Mouse (Mus musculus): ENCODE measurements around the gene Cdk12. TPM values are rescaled to one million over a fixed set of nuclear protein-coding genes. Genes with fewer than 3 reads are reported as not detected.
"Not testable (repeated sequence)": the region's sequence is repeated elsewhere in the genome, so short reads cannot be mapped to it uniquely, and the experiment has no call there.

Gene Cdk12
- polyA plus RNA-seq (2015; fragmentation: Nextera tagmentation; extraction: Ambion mirVana): 6.1 and 7.0 TPM in 2 replicates

DNA sequence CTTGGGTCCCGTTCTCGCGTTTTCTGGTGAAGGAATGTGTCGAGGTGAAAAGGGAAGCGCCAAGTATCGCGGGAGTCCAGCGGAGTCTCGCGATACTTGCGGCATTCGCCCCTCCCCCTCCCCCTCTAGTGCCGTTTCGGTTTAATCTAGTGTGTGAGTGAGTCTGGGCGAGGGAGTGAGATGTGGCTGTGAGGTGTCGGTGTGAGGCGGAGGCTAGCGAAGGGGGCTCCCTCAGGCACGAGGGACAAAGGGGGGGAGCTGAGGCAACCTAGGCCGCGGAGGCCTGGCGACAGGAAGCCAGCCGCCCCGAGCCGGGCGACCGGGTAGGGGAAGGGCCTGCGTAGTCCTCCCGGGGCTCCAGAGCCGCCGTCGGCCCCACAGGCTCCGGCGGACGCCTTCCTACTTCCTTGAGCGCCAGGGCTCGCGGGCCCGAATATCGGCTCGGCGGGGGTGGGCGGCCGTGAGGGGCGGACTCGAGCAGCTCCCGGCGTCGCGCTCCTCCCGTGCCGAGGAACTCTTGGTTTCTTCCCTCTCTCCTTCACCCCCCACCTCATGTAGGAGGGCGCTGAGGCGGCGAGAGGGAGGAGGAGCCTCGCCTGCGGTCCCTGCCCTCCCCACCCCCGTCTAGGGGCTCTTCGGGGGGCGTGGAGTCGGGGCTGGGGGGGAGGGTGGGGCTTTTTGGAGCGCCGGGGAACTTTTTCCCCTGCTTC is at the start of gene Cdk12:
Gene Cdk12 (plus strand): TSS at position 419 of the 710 bp plus-strand sequence.
- H3K36me3 ChIP-seq: no peaks in the 10 kb centered on the region

DNA sequence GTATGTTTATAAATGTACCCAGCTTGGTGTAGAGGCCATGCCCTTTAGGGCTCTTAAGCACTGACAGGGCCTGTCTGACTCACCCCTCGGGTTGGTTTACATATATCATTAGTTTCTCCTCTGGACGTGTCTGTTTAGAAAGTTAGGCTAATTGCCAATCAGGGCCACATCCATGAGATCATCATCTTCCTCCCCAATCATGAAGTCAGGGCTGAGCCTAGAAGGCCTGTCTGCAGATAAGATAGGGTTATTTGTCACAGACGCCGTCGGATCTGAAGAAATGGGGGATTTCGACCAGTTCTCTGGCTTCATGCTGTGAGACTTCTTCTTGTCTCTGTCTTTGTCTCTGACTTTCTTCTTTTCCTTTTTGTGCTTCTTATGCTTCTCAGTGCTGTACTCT is 47.8 kb upstream of the Cdk12 start:
- no peak overlapping the region for H3K27ac ChIP-seq
- no peak for ATAC-seq (replicated peaks; ENCODE audit: insufficient number of reproducible peaks, insufficient read depth, low FRiP score, low read depth)
- peaks cover 51% of the 10 kb centered on the region for H3K36me3 ChIP-seq
- no peaks in the 10 kb centered on the region for H3K9me3 ChIP-seq (replicated peaks)
- no peak overlapping the region for H3K4me3 ChIP-seq
- H3K27me3 ChIP-seq: no peaks in the 10 kb centered on the region
- no peak overlapping the region for H3K9ac ChIP-seq
- WGBS: 64% methylated on average over 6 of the region's 6 CpGs
- 0 out of 2 replicates have a peak, but pooled peaks cover 3% of the 10 kb centered on the region for H3K4me1 ChIP-seq (replicated peaks)
- no peak overlapping the region for H3K4me2 ChIP-seq

More for the DNA sequence above, at the start of gene Cdk12:
- Histone ChIP-seq H3K4me1 (replicated peaks) (peaks cover 8% of the 10 kb centered on the region), H3K27me3 (no peaks in the 10 kb centered on the region), H3K4me3 (peak within 1 kb of the TSS; percentile 87), H3K9ac (peak within 1 kb of the TSS; percentile 95), H3K9me3 (replicated peaks) (no peaks in the 10 kb centered on the region), H3K27ac (peak within 1 kb of the TSS; percentile 100), H3K4me2 (peak within 1 kb of the TSS; percentile 79)
- WGBS: under 1% methylated on average over 63 of the region's 63 CpGs
- ATAC-seq (replicated peaks; ENCODE audit: insufficient number of reproducible peaks, insufficient read depth, low FRiP score, low read depth): peak; percentile 95

DNA sequence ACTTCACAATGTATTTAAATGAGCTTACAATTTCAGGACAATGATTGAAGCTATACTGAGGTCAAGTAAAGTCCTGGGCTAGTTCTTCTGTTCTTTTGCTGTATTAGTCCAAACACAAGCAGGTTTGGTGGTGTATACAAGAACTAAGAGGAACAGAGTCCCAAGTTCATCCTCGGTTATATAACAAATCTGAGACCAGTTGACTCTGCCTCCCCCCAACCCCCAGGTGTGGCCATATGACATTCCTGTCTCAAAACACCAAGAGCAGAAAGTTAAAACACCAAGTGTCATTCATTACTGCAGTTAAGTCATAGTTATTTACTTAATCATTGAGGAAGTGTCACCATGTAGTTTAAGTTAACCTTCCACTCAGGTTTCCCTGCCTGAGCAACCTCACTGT is 34.5 kb upstream of the Cdk12 start:
- H3K27ac ChIP-seq: no peak overlapping the region
- no peak overlapping the region for H3K4me3 ChIP-seq
- H3K4me2 ChIP-seq: no peak overlapping the region
- H3K27me3 ChIP-seq: no peaks in the 10 kb centered on the region
- ATAC-seq (replicated peaks; ENCODE audit: insufficient number of reproducible peaks, insufficient read depth, low FRiP score, low read depth): no peak
- H3K36me3 ChIP-seq: peaks cover 86% of the 10 kb centered on the region
- H3K9me3 ChIP-seq (replicated peaks): no peaks in the 10 kb centered on the region
- no peak overlapping the region for H3K9ac ChIP-seq
- WGBS: 86% methylated on average over 1 of the region's 1 CpGs
- no peaks in the 10 kb centered on the region for H3K4me1 ChIP-seq (replicated peaks)

DNA sequence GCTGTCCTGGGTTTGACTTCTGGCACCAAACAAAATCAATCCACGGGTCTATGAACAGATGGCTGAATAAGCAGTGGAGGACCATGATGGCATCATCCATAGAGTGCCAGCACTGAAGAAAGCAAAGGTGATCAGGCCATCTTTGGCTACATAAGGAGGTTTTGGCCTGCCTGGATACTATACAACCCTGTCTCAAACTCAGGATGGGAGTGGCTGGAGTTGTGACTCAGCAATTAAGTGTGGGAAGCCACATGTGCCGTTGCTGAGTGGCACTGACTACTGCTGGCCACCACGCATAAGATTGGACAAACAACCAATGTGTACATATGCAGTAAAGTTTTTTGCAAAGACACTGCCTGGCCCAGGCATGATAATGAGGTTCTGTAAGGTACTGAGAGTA is 20.7 kb upstream of the Cdk12 start:
- peaks cover 77% of the 10 kb centered on the region for H3K36me3 ChIP-seq

DNA sequence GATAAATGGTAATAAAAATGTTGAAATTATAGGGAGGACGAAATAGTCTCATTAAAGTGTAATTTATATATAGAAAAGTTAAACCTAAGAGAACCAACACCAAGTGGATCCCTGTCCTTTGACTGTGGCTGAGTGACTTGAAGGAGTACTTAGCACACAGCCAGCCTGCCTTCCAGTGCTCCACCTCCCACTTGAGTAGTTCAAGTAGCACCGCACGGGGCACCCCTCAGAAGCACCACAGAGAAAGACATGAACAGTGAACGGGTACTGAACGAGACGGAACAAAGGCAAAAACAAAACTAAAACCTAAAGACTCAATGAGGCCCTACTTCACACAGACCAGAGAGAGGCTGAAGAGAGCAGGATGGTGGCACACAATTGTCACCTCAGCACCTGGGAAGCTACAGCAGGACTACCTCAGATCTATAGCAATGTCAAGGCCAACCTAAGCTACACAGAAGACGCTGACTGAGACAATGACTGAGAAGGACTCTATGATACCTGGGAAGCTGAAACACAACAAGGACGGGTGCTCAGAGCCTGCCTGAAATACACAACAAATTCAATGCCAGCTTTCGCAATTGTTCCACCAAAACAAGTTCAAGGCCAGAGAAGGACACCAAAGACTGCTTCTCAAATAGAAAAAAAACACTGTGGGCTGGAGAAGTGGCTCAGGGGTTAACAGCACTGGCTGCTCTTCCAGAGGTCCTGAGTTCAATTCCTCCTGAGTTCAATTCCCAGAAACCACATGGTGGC is 15.0 kb upstream of the Cdk12 start:
- peaks cover 53% of the 10 kb centered on the region for H3K36me3 ChIP-seq
- no peak overlapping the region for H3K9ac ChIP-seq
- WGBS: 91% methylated on average over 9 of the region's 9 CpGs
- no peak for ATAC-seq (replicated peaks; ENCODE audit: insufficient number of reproducible peaks, insufficient read depth, low FRiP score, low read depth)
- no peak overlapping the region for H3K27ac ChIP-seq
- H3K4me3 ChIP-seq: no peak overlapping the region
- H3K4me2 ChIP-seq: no peak overlapping the region
- H3K4me1 ChIP-seq (replicated peaks): peaks cover 16% of the 10 kb centered on the region
- no peaks in the 10 kb centered on the region for H3K27me3 ChIP-seq
- H3K9me3 ChIP-seq (replicated peaks): no peaks in the 10 kb centered on the region

More for the DNA sequence above, 20.7 kb upstream of the Cdk12 start:
- not testable (repeated sequence) for H3K9ac ChIP-seq; H3K4me1 ChIP-seq (replicated peaks); H3K4me3 ChIP-seq; H3K9me3 ChIP-seq (replicated peaks); H3K4me2 ChIP-seq; H3K27me3 ChIP-seq; H3K27ac ChIP-seq; ATAC-seq (replicated peaks; ENCODE audit: insufficient number of reproducible peaks, insufficient read depth, low FRiP score, low read depth)
- 88% methylated on average over 3 of the region's 3 CpGs for WGBS

DNA sequence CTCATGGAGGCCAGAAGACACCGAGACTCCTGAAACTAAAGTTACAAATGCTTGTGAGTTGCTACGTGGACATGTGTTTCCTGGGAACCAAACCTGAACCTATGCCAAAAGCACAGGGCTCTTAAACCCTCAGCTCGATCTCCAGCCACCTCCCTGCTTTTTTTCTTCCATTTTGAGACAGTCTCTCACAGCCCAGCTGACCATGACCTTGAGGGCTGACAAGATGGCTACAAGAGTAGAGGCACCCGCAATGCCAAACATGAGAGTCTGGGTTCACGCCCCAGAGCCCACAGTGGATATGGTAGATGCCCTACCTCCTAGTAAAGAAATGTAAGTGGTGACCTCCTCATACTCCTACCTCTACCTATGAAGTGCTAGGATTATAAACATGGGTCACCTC is 12.0 kb upstream of the Cdk12 start:
- H3K27ac ChIP-seq: peak overlapping the region; percentile 12
- no peaks in the 10 kb centered on the region for H3K27me3 ChIP-seq
- H3K4me2 ChIP-seq: no peak overlapping the region
- no peak overlapping the region for H3K9ac ChIP-seq
- no peaks in the 10 kb centered on the region for H3K9me3 ChIP-seq (replicated peaks)
- ATAC-seq (replicated peaks; ENCODE audit: insufficient number of reproducible peaks, insufficient read depth, low FRiP score, low read depth): no peak
- H3K4me3 ChIP-seq: no peak overlapping the region
- WGBS: 68% methylated on average over 5 of the region's 5 CpGs
- peaks cover 16% of the 10 kb centered on the region for H3K4me1 ChIP-seq (replicated peaks)
- peaks cover 28% of the 10 kb centered on the region for H3K36me3 ChIP-seq

DNA sequence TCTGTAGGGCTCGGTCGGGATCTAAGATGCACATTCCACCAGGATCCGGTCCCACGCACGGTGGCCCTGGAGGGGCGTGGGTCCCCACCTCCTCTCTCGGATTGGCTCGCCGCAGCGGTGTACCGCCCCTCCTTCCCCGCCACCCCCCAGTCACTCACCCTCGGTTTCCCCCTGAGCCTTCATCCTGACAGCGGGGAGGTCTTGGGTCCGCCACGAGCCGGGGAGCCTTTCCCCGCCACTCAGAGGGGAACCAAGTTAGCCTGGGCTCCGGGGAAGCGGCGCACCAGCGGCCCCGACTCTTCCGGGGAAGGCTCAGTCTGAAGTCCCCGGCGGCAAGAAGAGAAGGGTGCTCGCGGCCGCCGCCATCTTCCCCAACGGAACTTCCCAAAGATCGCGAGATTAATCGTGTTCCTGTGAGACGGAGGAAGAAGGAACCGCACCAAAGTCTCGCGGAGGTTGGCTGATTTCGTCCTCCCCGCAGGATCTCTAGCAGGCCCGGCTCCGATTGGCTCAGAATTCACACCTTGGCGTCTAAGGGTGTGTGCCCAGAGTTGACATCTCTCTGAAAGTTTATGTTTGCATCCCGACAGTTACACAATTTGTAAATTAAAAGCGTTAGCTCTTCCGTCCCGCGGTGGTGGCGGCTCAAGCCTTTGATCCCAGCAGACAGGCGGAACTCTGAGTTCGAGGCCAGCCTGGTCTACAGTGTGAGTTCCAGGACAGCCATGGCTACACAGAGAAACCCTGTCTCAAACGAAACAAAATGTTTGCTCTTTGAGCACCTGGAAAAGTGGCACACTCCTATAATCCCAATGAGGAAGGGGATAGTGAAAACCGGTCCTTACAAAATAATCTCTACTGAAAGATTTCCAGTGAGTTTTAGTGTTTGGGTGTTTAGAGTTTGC is 9.7 kb upstream of the Cdk12 start, which contains the start of gene Med1:
Gene Med1 (minus strand): TSS at position 393 of the 905 bp plus-strand sequence.
- no peaks in the 10 kb centered on the region for H3K9me3 ChIP-seq (replicated peaks)
- peak within 1 kb of the TSS; percentile 86 for H3K4me3 ChIP-seq
- H3K27me3 ChIP-seq: no peaks in the 10 kb centered on the region
- ATAC-seq (replicated peaks; ENCODE audit: insufficient number of reproducible peaks, insufficient read depth, low FRiP score, low read depth): peak; percentile 92
- peak within 1 kb of the TSS; percentile 95 for H3K27ac ChIP-seq
- under 1% methylated on average over 53 of the region's 53 CpGs for WGBS
- H3K4me2 ChIP-seq: peak within 1 kb of the TSS; percentile 76
- H3K9ac ChIP-seq: peak within 1 kb of the TSS; percentile 88
- H3K4me1 ChIP-seq (replicated peaks): peaks cover 16% of the 10 kb centered on the region
- peaks cover 16% of the 10 kb centered on the region for H3K36me3 ChIP-seq

DNA sequence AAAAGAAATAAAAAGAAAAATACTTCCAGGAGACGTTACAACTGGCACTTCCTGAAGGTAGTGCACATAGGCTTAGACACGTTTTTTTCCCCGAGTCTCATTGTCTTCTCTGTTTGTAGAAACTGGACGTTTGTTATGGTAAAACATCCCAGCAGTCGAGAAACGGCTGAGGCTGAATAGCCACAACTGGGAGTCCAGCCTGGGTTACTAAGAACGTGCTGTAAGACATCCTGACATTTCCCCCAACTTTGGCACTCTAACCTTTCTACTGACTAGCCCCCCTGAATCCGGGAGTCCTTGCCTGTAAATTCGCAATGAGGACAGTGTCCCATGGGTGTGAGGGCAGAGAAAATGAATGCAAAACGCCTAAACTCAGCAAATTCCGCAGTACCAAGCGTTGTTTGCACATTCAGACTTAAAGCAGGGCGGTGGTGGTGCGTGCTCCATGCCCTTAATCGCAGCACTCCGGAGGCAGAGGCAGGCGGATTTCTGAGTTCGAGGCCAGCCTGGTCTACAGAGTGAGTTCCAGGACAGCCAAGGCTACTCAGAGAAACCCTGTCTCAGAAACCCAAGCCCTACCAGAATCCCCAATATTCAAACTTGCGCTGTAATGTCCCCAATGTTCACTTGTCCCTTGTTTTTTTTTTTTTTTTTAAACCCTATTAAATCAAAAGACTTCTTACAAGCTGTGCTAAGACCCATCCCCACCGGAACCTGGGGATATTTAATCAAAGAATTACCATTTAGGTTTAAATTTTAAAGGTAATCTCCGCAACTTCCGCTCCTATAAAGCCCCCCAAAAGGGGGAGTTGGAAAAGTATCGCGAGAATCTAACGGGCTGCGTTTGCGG is 843 bp upstream of the Cdk12 start:
- WGBS: 2% methylated on average over 27 of the region's 27 CpGs
- H3K9me3 ChIP-seq (replicated peaks): no peaks in the 10 kb centered on the region
- peak overlapping the region; percentile 56 for H3K9ac ChIP-seq
- peaks cover 7% of the 10 kb centered on the region for H3K4me1 ChIP-seq (replicated peaks)
- ATAC-seq (replicated peaks; ENCODE audit: insufficient number of reproducible peaks, insufficient read depth, low FRiP score, low read depth): no peak
- H3K27ac ChIP-seq: peak overlapping the region; percentile 100
- no peaks in the 10 kb centered on the region for H3K36me3 ChIP-seq
- H3K4me3 ChIP-seq: peak overlapping the region; percentile 87
- H3K27me3 ChIP-seq: no peaks in the 10 kb centered on the region
- peak overlapping the region; percentile 67 for H3K4me2 ChIP-seq

DNA sequence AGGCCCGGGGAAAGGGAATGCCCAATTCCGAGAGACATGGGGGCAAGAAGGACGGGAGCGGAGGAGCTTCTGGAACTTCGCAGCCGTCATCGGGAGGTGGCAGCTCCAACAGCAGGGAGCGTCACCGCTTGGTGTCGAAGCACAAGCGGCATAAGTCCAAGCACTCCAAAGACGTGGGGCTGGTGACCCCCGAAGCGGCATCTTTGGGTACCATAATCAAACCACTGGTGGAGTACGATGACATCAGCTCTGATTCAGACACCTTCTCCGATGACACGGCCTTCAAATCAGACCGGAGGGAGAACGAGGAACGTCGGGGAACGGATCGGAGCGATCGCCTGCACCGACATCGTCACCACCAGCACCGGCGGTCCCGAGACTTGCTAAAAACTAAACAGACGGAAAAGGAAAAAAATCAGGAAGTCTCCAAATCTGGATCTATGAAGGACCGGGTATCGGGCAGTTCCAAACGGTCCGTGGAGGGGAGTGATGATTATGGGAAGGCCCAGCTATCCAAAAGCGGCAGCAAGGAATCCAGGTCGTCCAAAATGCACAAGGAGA is 572 bp downstream of the Cdk12 start:
- Histone ChIP-seq H3K27me3 (no peaks in the 10 kb centered on the region), H3K36me3 (peaks cover 5% of the 10 kb centered on the region; the same call in 1 of the 2 replicates), H3K27ac (peak overlapping the region; percentile 100), H3K4me2 (peak overlapping the region; percentile 79), H3K4me3 (peak overlapping the region; percentile 87), H3K9ac (peak overlapping the region; percentile 95), H3K4me1 (replicated peaks) (peaks cover 8% of the 10 kb centered on the region), H3K9me3 (replicated peaks) (no peaks in the 10 kb centered on the region)
- peak; percentile 37; the same call in 1 of the 2 replicates for ATAC-seq (replicated peaks; ENCODE audit: insufficient number of reproducible peaks, insufficient read depth, low FRiP score, low read depth)
- WGBS: under 1% methylated on average over 37 of the region's 37 CpGs

DNA sequence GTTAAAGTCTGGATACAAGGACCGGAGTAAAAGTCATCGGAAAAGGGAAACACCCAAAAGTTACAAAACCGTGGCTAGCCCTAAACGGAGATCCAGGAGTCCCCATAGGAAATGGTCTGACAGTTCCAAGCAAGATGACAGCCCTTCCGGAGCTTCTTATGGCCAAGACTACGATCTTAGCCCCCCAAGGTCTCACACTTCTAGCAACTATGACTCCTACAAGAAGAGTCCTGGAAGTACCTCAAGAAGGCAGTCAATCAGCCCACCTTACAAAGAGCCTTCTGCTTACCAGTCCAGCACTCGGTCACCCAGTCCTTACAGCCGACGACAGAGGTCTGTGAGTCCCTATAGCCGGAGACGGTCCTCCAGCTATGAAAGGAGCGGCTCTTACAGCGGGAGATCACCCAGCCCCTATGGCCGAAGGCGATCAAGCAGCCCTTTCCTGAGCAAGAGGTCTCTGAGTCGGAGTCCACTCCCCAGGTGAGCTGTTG is 1.1 kb downstream of the Cdk12 start:
- Histone ChIP-seq H3K4me3 (peak overlapping the region; percentile 87), H3K4me2 (peak overlapping the region; percentile 79), H3K36me3 (peaks cover 10% of the 10 kb centered on the region; the same call in 1 of the 2 replicates), H3K27me3 (no peaks in the 10 kb centered on the region), H3K9me3 (replicated peaks) (no peaks in the 10 kb centered on the region), H3K27ac (peak overlapping the region; percentile 100), H3K4me1 (replicated peaks) (peaks cover 8% of the 10 kb centered on the region), H3K9ac (peak overlapping the region; percentile 95)
- WGBS: 0% methylated on average over 16 of the region's 16 CpGs
- ATAC-seq (replicated peaks; ENCODE audit: insufficient number of reproducible peaks, insufficient read depth, low FRiP score, low read depth): no peak

All from heart, embryonic 15.5 days (tissue).